Mouse (Mus musculus) cerebral cortex, adult 2 months (tissue): ENCODE results near the gene Pgap2.

Source experiments
- WGBS: fragments of 180-500 bp; shearing (Covaris S2); methylation state at CpG from one replicate; pipeline ENCODE4 v1.1.7; 2018; 5-methylcytosine and 5-hydroxymethylcytosine counted together

Gene Pgap2

GRCm38 (mm10) chr7:102267601-102268394 is 57.8 kb downstream of the Pgap2 start, which contains the start of gene Stim1:
Gene Stim1 (plus strand): TSS chr7:102267806.
- WGBS = under 1% methylated on average over 67 of the region's 73 CpGs

GRCm38 (mm10) chr7:102268395-102268748 is 58.4 kb downstream of the Pgap2 start:
- WGBS = 11% methylated on average over 12 of the region's 12 CpGs

DNA sequence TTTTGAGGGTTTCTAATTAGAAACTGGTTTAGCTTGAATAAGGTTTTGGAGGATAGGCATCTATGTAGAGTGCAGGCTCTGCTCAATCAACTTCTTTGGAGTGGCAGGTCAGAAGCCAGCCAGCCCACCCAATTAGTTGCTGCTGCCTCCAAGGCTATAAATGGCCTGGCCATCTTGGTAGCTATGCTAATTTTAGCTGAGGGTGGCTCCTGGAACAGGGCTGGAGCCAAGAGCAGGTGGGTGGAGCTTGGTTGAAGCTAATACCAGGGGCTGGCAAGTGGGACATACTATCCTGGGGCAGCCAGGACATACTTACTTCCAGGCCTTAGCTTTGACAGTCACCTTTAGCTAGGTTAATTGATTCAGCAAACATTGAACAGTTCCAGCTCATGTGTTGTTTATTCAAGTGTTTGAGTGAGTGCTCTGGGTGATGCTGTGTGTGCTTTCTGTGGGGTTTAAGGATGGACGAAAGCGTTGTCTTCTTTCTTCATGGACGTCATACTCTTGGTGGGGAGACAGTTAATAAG is 62.5 kb downstream of the Pgap2 start:
- WGBS = 82% methylated on average over 3 of the region's 3 CpGs

GRCm38 (mm10) chr7:102281403-102281802 is 71.4 kb downstream of the Pgap2 start:
- WGBS = 100% methylated on average over 1 of the region's 1 CpGs

DNA sequence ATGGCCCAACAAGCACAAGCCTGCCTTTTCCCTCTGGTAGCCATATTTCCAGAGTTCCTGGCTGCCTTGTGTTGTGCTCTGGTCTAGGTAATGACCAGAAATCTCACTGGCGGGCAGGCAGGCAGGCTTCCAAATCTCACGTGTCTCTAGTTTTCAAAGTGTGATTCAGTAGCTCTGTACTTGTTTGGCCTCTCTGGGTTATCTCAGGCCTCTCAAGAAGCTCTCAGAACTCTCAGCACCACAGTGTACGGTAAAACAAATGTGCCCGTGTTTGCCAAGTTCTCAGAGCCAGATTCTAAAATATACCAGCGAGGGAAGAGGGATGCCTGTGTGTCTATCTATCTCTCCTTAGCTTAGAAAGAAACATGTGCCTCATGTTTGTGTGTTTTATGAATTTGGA is 72.3 kb downstream of the Pgap2 start:
- WGBS = 37% methylated on average over 5 of the region's 5 CpGs
